Mouse (Mus musculus) ES-Bruce4 (cell line): Measurements from ENCODE around the gene Unc5cl.

Experiments
- CTCF ChIP-seq: IDR thresholded peaks from one replicate; pipeline ENCODE4 v1.8.1; 2011; ENCODE audit warnings: low read depth, low read length
- EP300 ChIP-seq: IDR thresholded peaks from 2 replicates; pipeline ENCODE4 v1.6.1; 2011; ENCODE audit warnings: low read depth, low read length; ENCODE audit not compliant: insufficient read depth
- POLR2A ChIP-seq: IDR thresholded peaks from one replicate; pipeline ENCODE4 v1.8.1; 2011; ENCODE audit warnings: low read length; ENCODE audit not compliant: insufficient read depth

DNA sequence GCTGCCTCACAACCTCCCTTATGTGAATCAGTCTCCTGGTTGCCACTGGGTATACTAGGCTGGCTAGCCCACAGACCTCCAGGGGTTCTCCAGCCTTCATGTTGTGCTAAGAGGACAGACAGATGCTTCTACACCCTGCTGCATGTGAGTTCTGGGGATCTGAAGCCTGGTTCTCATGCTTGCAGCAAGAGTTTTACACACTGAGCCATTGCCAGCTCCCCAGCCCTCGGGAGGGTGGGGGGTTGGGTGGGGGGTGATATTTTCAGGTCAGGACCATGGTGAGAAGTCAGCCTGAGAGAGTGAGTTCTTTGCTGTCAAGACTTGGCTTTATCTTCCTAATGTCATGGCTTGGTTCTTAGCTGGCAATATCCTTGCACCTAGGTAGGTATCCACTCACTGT, 35.9 kb upstream of the Unc5cl start:
- no peak for TF ChIP-seq EP300
- no peak for TF ChIP-seq POLR2A
- TF ChIP-seq CTCF = no peak
